In genomic region chr8:111258631-111259407, GRCm38 (mm10) we compare ENCODE assay signal across 8 mouse cellular contexts. TPM values are rescaled to one million over a fixed set of nuclear protein-coding genes. Genes with fewer than 3 reads are reported as not detected.
DNase-seq lines count a peak whose midpoint lies in the region; ATAC-seq and TF ChIP-seq lines count a peak whose summit lies in the region.

Glg1 (minus strand) TSS chr8:111259216.

- no peak for TF ChIP-seq CTCF in kidney, postnatal 0 days (IDR thresholded peaks at IDR 0.05; ENCODE audit: low read depth)

- H3K9me3 ChIP-seq in heart, embryonic 12.5 days (replicated peaks): peaks cover 3% of the 10 kb centered on the region; the same call in 1 of the 2 replicates
- H3K9me3 ChIP-seq in kidney, postnatal 0 days (replicated peaks; ENCODE audit: low read length): no peaks in the 10 kb centered on the region
- no peaks in the 10 kb centered on the region for H3K9me3 ChIP-seq in liver, embryonic 11.5 days (ENCODE audit: control insufficient read depth, low read length)
- H3K9me3 ChIP-seq in stomach, embryonic 14.5 days (ENCODE audit: control insufficient read depth, low read depth, low read length): no peaks in the 10 kb centered on the region

- H3K9ac ChIP-seq in heart, embryonic 12.5 days: peak within 1 kb of the TSS; percentile 85
- peak within 1 kb of the TSS; percentile 94 for H3K9ac ChIP-seq in kidney, postnatal 0 days (ENCODE audit: low read depth, low read length)
- peak within 1 kb of the TSS; percentile 86 for H3K9ac ChIP-seq in liver, embryonic 11.5 days (ENCODE audit: low read depth, low read length)
- H3K9ac ChIP-seq in stomach, embryonic 14.5 days (replicated peaks; ENCODE audit: low read depth, low read length): peak within 1 kb of the TSS; percentile 90

- H3K4me3 ChIP-seq in heart, embryonic 12.5 days: peak within 1 kb of the TSS; percentile 72
- H3K4me3 ChIP-seq in kidney, postnatal 0 days (replicated peaks; ENCODE audit: low read depth, low read length): peak within 1 kb of the TSS; percentile 91
- H3K4me3 ChIP-seq in liver, embryonic 11.5 days (ENCODE audit: low read depth, low read length): peak within 1 kb of the TSS; percentile 74
- H3K4me3 ChIP-seq in stomach, embryonic 14.5 days (ENCODE audit: low read depth, low read length): peak within 1 kb of the TSS; percentile 91

- H3K4me2 ChIP-seq in heart, embryonic 12.5 days: peak within 1 kb of the TSS; percentile 68
- peak within 1 kb of the TSS; percentile 69 for H3K4me2 ChIP-seq in kidney, postnatal 0 days (ENCODE audit: low read length)
- peak within 1 kb of the TSS; percentile 78 for H3K4me2 ChIP-seq in liver, embryonic 11.5 days
- peak within 1 kb of the TSS; percentile 59 for H3K4me2 ChIP-seq in stomach, embryonic 14.5 days (replicated peaks; ENCODE audit: low read depth, low read length)

- H3K4me1 ChIP-seq in heart, embryonic 12.5 days (replicated peaks): peaks cover 19% of the 10 kb centered on the region
- 0 out of 2 replicates have a peak, but pooled peaks cover 3% of the 10 kb centered on the region for H3K4me1 ChIP-seq in kidney, postnatal 0 days (replicated peaks; ENCODE audit: insufficient read depth, low read length)
- peaks cover 13% of the 10 kb centered on the region for H3K4me1 ChIP-seq in liver, embryonic 11.5 days (replicated peaks; ENCODE audit: control insufficient read depth, insufficient read depth, low read length)
- H3K4me1 ChIP-seq in stomach, embryonic 14.5 days (ENCODE audit: control insufficient read depth, insufficient read depth, low read length): no peaks in the 10 kb centered on the region

- WGBS in heart, embryonic 12.5 days: under 1% methylated on average over 76 of the region's 76 CpGs
- WGBS in kidney, postnatal 0 days: under 1% methylated on average over 74 of the region's 76 CpGs
- WGBS in liver, embryonic 11.5 days: under 1% methylated on average over 71 of the region's 76 CpGs
- under 1% methylated on average over 76 of the region's 76 CpGs for WGBS in stomach, embryonic 14.5 days

- peak; percentile 98 for ATAC-seq in erythroid progenitor cell, adult 5-6 weeks (replicated peaks; ENCODE audit: low FRiP score, poor library complexity, severe bottlenecking)
- peak; percentile 95 for ATAC-seq in heart, embryonic 12.5 days (ENCODE audit: insufficient number of reproducible peaks, low FRiP score)
- ATAC-seq in kidney, postnatal 0 days (replicated peaks; ENCODE audit: low FRiP score, low read depth): peak; percentile 92
- ATAC-seq in liver, embryonic 11.5 days (replicated peaks; ENCODE audit: low FRiP score): peak; percentile 87
- ATAC-seq in stomach, embryonic 14.5 days (ENCODE audit: insufficient number of reproducible peaks, insufficient read depth, low FRiP score, low read depth): peak; percentile 94

- peaks cover 13% of the 10 kb centered on the region for H3K36me3 ChIP-seq in heart, embryonic 12.5 days
- H3K36me3 ChIP-seq in kidney, postnatal 0 days (ENCODE audit: insufficient read depth, low read length): no peaks in the 10 kb centered on the region
- H3K36me3 ChIP-seq in liver, embryonic 11.5 days (ENCODE audit: control insufficient read depth, insufficient read depth, low read length): peaks cover 2% of the 10 kb centered on the region; the same call in 1 of the 2 replicates
- no peaks in the 10 kb centered on the region for H3K36me3 ChIP-seq in stomach, embryonic 14.5 days (ENCODE audit: control insufficient read depth, insufficient read depth, low read length)

- no peaks in the 10 kb centered on the region for H3K27me3 ChIP-seq in heart, embryonic 12.5 days (replicated peaks)
- H3K27me3 ChIP-seq in kidney, postnatal 0 days (ENCODE audit: insufficient read depth, low read length): no peaks in the 10 kb centered on the region
- H3K27me3 ChIP-seq in liver, embryonic 11.5 days (replicated peaks; ENCODE audit: control insufficient read depth, insufficient read depth, low read length): no peaks in the 10 kb centered on the region
- H3K27me3 ChIP-seq in stomach, embryonic 14.5 days (ENCODE audit: control insufficient read depth, insufficient read depth, low read length): no peaks in the 10 kb centered on the region

- H3K27ac ChIP-seq in heart, embryonic 12.5 days (ENCODE audit: poor library complexity, severe bottlenecking): peak within 1 kb of the TSS; percentile 93
- H3K27ac ChIP-seq in kidney, postnatal 0 days: peak within 1 kb of the TSS; percentile 100
- H3K27ac ChIP-seq in liver, embryonic 11.5 days (ENCODE audit: low read depth, low read length): peak within 1 kb of the TSS; percentile 96
- peak within 1 kb of the TSS; percentile 99 for H3K27ac ChIP-seq in stomach, embryonic 14.5 days (ENCODE audit: low read length)

- peak; percentile 96 for DNase-seq in CD4-positive helper T cell, adult 2 months (ENCODE audit: low read depth, low spot score)
- peak; percentile 84 for DNase-seq in brain, embryonic 18.5 days (ENCODE audit: low read depth, low spot score)
- DNase-seq in kidney, postnatal 0 days (ENCODE audit: low spot score): peak; percentile 97
- DNase-seq in liver, embryonic 11.5 days (ENCODE audit: low spot score): peak; percentile 96
- DNase-seq in naive thymus-derived CD4-positive, alpha-beta T cell, adult 2 months (ENCODE audit: low read depth): peak; percentile 95

RNA-seq across cellular contexts. Expression of gene Glg1, which starts in this region (rescaled TPM):
- total RNA-seq in erythroid progenitor cell, adult 5-6 weeks (2015; ENCODE audit: low replicate concordance): 36.5 and 39.3 TPM in 2 replicates
- 49.4 and 62.3 TPM in 2 replicates for total RNA-seq in erythroid progenitor cell, adult 5-6 weeks (2017; ENCODE audit: low replicate concordance)
- polyA plus RNA-seq in heart, embryonic 12.5 days (2016; fragmentation: Nextera tagmentation; extraction: Ambion mirVana): 91.2 and 94.3 TPM in 2 replicates
- polyA plus RNA-seq in kidney, postnatal 0 days (2015; fragmentation: Nextera tagmentation; extraction: Ambion mirVana): 63.0 and 66.1 TPM in 2 replicates
- polyA plus RNA-seq in liver, embryonic 11.5 days (2014; fragmentation: Nextera tagmentation; extraction: Ambion mirVana): 36.4 and 40.1 TPM in 2 replicates
- 89.4 and 97.6 TPM in 2 replicates for polyA plus RNA-seq in stomach, embryonic 14.5 days (2014; fragmentation: Nextera tagmentation; extraction: Ambion mirVana)

Comparison
In these comparisons a context has a peak if more than half of its experiments do, and no peak if none do; other contexts are left out.
1. Peak in every context shown above with its lines: DNase-seq, ATAC-seq, H3K4me3 ChIP-seq and H3K27ac ChIP-seq.